Mouse (Mus musculus) stomach, postnatal 0 days (tissue): ENCODE measurements around the gene Fam114a1.

Experiments
- CTCF ChIP-seq: IDR thresholded peaks from 2 replicates; pipeline ENCODE4 v1.5.1; 2016; ENCODE audit warnings: antibody characterized with exemption, low read depth, mild to moderate bottlenecking, moderate library complexity
- EP300 ChIP-seq: optimal IDR thresholded peaks from 2 replicates; pipeline ENCODE3; 2016; ENCODE audit warnings: antibody characterized with exemption

DNA sequence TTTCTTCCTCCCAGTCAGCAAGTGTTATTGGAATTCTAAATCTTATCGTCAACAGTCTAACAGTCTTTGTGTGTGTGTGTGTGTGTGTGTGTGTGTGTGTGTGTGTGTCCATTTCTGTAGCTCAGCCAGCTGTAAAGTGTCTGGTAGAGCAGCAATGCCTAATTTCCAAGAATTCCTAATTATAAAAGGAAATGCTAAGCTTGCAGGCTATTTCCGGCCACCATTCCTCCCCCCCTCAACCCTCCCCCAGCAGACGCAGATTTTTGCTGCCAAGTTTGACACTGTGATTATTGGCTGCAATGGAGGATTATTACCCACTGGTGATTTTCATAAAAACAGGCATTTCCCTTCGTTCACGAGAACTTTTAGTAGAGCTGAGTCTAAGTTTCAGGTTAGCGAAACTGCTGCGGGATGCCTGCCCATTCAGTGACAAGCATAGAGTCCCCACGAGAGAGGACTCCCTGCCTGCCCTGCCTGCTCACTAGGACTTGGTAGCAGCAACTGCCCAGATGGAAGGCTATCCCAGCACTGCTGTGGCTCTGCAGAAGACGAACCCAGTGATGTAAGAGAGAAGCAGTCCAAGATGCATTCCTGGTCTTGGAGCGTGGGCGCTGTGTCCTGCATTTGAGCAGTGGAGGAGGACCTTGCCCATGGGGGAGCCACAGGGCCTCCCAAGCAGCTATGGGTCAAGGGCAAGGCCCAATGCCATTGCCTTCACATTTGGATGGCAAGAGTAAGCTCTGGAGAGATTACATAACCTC lies 69.1 kb downstream of the Fam114a1 start:
- TF ChIP-seq CTCF: no peak
- no peak for TF ChIP-seq EP300
